Mouse (Mus musculus) liver, embryonic 13.5 days (tissue): ENCODE measurements at regions not wholly inside any gene's neighbourhood (a gene's known extent, or its start where the extent isn't known, plus 50 kb on each side); places are given as distances from the start of the nearest gene placed in this dataset.
"Not testable (repeated sequence)": the region's sequence is repeated elsewhere in the genome, so short reads cannot be mapped to it uniquely, and the experiment has no call there.

ENCODE experiments used
- ATAC-seq: fragments of 200-750 bp; cut with Nextera tagmentation; 2 replicates; pipeline ENCODE4 v1.8.0; 2017; ENCODE audit warnings: low read depth, mild to moderate bottlenecking, moderate number of reproducible peaks, moderate library complexity
- DNase-seq: peaks from one replicate; pipeline ENCODE4 v3.0.0; 2022
- H3K27ac ChIP-seq: fragments of 300-500 bp; sonication (generic); 2 replicates; pipeline ENCODE4 v1.5.1; 2015; ENCODE audit warnings: moderate library complexity, mild to moderate bottlenecking, inconsistent platforms
- H3K27me3 ChIP-seq: fragments of 300-500 bp; sonication (generic); 2 replicates; pipeline ENCODE4 v1.6.1; 2015; ENCODE audit warnings: mild to moderate bottlenecking, inconsistent platforms
- H3K36me3 ChIP-seq: fragments of 300-500 bp; sonication (generic); 2 replicates; pipeline ENCODE4 v1.6.1; 2015; ENCODE audit warnings: mild to moderate bottlenecking, inconsistent platforms
- H3K4me1 ChIP-seq: fragments of 300-500 bp; sonication (generic); replicated peaks from 2 replicates; pipeline ENCODE4 v1.6.1; 2015; ENCODE audit warnings: inconsistent platforms
- H3K4me2 ChIP-seq: fragments of 300-500 bp; sonication (generic); 2 replicates; pipeline ENCODE4 v1.6.1; 2015; ENCODE audit warnings: inconsistent platforms, mild to moderate bottlenecking, moderate library complexity
- H3K4me3 ChIP-seq: fragments of 300-500 bp; sonication (generic); replicated peaks from 2 replicates; pipeline ENCODE4 v1.5.1; 2015; ENCODE audit warnings: mild to moderate bottlenecking, inconsistent platforms
- H3K9ac ChIP-seq: fragments of 300-500 bp; sonication (generic); 2 replicates; pipeline ENCODE4 v1.6.1; 2015; ENCODE audit warnings: mild to moderate bottlenecking, inconsistent platforms
- H3K9me3 ChIP-seq: fragments of 300-500 bp; sonication (generic); replicated peaks from 2 replicates; pipeline ENCODE4 v1.6.1; 2016; ENCODE audit warnings: inconsistent platforms
- WGBS: fragments of 180-500 bp; shearing (Covaris S2); methylation state at CpG from one replicate; pipeline ENCODE4 v1.1.7; 2015; ENCODE audit not compliant: insufficient replicate concordance; 5-methylcytosine and 5-hydroxymethylcytosine counted together

DNA sequence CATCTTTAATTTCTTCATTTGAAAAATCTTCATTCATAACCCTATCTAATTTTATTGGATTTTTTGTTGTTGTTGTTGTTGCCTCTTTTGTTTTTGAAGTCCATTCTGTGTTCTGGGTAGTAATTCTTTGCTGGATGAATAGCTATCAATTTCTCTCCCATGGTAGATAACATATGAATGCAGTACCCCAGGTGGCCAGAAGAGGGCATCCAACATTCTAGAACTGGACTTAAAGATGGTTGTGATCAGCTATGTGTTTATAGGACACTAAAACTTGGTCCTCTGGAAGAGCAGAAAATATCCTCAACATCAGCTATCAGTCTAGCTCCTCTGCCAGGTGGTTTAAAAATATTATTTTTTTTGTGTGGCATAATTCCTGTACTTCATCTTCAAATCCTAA is 73.0 kb downstream of the Prl2c3 start:
- DNase-seq, ATAC-seq: not testable (repeated sequence)

DNA sequence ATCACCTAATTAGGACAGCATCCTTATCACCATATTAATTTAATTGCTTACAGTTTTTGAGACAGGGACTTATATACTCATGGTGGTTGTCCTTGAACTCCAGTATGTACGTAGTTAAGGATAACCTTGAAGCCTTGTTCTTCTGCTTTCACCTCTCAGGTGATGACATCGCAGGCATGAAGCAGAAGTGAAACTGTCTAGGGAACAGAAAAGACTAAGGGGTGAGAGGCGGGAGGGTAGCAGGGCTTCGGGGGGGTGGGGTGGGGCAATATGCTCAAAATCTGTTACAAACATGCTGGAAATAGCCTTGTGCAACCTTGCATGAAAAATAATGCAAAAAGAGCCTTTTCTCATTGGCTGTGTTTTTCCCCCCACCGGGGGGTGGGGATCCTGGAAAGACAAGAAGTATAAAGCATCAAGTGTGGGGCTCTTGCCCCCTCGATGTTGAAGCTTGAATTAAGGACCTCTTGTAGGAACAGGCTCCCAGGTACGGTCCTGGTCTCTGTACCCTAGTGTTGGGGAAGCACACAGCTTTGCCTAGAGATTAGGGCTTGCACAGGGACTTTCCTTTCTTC is 81.8 kb downstream of the Prl2c3 start:
- H3K9ac ChIP-seq, H3K4me3 ChIP-seq, H3K4me2 ChIP-seq, ATAC-seq, H3K36me3 ChIP-seq, H3K4me1 ChIP-seq, H3K27ac ChIP-seq, DNase-seq, H3K9me3 ChIP-seq, H3K27me3 ChIP-seq: not testable (repeated sequence)
- 62% methylated on average over 7 of the region's 7 CpGs for WGBS

More for the DNA sequence above, 73.0 kb downstream of the Prl2c3 start:
- not testable (repeated sequence) for H3K9me3 ChIP-seq, H3K36me3 ChIP-seq, H3K4me2 ChIP-seq, H3K4me1 ChIP-seq, H3K4me3 ChIP-seq, H3K9ac ChIP-seq, H3K27ac ChIP-seq, H3K27me3 ChIP-seq

DNA sequence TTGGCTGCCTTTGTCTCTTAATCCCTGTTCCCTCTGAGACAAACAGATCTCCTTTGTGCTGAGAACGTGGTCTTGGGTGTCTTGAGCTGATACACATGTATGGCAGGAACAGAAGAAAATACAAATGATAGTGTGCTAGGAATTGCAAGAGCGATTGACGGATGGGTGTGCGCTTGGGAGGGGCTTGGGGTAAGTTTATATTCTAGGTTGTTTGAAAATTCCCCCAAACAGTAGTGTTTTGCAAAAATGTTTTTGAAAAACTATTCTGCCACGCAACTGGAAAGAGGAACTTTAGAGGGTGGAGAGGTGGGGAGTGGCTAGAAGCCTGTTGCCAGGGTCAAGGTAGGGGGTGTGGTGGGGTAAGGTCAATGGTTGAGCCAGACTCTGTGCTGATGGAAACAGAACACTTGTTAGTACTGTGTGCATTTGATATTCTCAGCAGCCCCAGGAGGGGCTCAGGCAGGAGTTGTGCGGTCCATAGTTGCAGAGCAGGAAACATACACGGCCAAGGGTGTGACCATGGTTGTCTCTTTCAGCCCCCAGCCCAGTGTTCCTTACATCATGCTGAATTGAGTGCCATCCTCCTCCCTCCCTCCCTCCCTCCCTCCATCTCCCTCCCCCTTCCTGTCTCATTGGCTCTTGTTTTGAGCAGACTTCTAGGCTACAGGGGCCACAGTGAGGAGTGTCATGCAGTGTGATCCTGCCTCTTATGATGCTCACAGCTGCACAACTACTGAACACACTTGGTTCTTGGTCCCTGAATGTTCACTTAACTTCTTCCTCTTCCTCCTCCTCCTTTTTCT is 88.2 kb downstream of the Prl2c3 start:
- H3K4me2 ChIP-seq = no peak overlapping the region
- DNase-seq = no peak
- no peaks in the 10 kb centered on the region for H3K27me3 ChIP-seq
- no peak overlapping the region for H3K4me3 ChIP-seq
- no peaks in the 10 kb centered on the region for H3K36me3 ChIP-seq
- ATAC-seq = no peak
- WGBS = 60% methylated on average over 7 of the region's 7 CpGs
- H3K4me1 ChIP-seq = no peaks in the 10 kb centered on the region
- H3K9me3 ChIP-seq = no peaks in the 10 kb centered on the region
- H3K27ac ChIP-seq = no peak overlapping the region
- no peak overlapping the region for H3K9ac ChIP-seq

DNA sequence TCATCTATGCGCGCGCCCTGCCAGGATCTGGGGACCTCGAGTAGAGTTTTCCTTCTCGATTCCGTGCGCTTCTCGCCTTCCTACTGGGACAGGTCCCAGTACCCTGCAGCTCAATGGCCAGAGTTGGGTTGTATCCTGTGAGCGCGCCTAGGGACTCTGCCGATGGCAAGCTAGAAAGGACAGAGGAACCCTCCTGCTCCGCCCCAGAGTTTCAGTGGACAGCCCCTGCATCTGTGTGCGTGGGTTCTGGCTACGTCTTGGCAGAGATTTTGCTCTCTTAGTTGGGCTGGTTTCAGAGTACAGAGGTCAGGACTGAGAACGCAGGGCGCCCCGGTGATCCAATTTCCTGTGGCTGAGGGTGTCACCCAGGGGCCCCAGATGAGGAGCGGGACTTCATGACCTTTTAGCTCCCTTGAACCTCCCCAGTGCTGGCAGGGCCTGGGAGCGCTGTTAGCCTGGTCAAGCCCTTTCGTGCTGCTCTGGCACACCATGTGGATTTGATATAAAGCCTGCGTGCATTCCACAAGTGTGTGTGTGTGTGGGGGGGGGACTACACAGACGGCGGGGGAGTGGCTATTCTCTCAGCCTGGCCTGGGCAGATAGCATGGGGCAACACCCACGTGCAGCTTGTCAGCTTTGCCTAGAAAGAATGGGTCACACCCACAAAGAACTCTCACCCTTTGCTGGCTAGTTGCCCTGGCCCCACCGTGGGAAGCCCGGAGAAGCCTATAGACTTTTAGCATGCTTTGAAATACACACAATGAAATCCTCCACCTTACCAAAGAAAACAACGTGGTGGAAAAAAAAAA is 96.9 kb downstream of the Prl2c3 start:
- peak; percentile 29 for DNase-seq
- H3K9ac ChIP-seq, H3K27ac ChIP-seq, H3K27me3 ChIP-seq, H3K4me3 ChIP-seq, H3K4me1 ChIP-seq, H3K36me3 ChIP-seq, H3K9me3 ChIP-seq: not testable (repeated sequence)
- WGBS = 1% methylated on average over 17 of the region's 27 CpGs
- ATAC-seq = peak; percentile 90
- H3K4me2 ChIP-seq = peak overlapping the region; percentile 37

DNA sequence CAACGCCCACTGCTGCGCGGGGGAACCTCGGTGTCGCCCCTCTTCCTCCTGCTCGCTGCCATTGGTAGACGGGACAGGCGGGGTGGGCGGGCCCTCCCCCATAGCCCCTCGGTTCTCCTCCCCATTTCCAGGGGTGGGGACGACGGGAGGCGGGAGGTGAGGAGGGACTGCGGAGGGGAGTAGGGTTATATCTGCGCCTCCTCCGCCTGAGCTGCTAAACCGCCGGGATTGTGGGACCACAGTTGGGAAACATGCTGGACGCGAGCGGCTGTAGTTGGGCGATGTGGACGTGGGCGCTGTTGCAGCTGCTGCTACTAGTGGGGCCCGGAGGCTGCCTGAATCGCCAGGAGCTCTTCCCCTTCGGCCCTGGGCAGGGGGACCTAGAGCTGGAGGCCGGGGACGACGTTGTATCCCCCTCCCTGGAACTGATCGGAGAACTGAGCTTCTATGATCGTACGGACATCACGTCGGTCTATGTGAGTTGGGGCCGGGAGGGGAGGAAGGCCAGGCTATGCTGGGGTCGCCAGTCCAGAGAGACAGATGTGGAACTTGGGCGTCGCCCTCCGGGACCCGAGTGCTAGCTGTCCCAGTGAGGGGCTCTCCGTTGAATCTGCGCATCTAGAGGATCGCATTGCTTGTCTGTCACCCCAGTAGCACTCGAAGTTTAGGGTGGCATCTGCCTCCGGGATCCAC is 97.6 kb downstream of the Prl2c3 start:
- ATAC-seq = peak; percentile 11; the same call in 1 of the 2 replicates
- not testable (repeated sequence) for DNase-seq, H3K27me3 ChIP-seq, H3K9ac ChIP-seq, H3K9me3 ChIP-seq, H3K36me3 ChIP-seq, H3K4me1 ChIP-seq, H3K4me2 ChIP-seq, H3K27ac ChIP-seq, H3K4me3 ChIP-seq
- under 1% methylated on average over 30 of the region's 46 CpGs for WGBS

DNA sequence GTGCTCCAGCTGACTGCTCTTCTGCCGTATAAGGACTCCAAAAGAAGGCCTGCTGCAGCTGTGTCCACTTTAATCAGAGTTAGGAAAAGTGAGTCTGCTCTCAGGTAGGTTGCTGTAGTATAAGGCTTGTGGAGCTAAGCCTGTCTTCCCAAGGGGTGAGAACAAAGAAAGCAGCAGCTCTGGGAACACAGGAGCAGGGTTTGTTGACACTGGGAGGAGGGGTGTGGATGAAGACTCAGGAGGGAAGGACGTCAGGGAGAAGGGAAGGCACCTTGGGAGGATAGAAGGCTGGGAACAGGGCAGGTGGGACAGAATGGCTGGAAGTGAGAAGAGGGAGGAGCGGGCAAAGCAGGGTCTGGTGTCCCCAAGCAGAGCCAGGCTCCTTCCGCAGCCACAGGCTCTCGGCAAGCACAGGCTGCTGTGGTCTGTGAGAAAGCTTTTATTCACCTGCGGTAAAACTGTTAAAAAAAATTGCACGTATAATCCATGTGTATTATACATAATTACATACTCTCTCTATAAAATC is 106.2 kb downstream of the Prl2c3 start:
- not testable (repeated sequence) for H3K9ac ChIP-seq, H3K4me3 ChIP-seq, H3K27me3 ChIP-seq, H3K4me2 ChIP-seq, H3K9me3 ChIP-seq, H3K36me3 ChIP-seq, ATAC-seq, H3K27ac ChIP-seq, H3K4me1 ChIP-seq, DNase-seq
- 55% methylated on average over 5 of the region's 7 CpGs for WGBS

DNA sequence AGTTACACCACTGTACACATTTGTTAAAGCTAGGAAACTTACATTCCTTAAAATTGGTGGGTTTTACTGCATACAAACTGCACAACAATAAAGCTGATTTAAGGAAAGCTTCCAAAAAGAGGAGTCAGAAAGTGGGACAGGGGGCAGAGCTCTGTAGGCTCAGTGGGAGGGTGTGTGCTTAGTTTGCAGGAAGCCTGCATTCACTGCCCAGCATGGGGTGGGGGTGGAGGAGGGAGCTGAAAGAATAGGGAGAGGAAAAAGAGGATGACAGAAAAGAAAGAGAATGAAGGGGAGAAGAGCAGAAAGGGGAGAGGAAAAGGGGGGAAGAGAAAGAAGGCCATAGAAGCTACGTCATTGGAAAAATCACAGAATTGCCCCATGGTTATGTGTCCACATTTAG is 111.1 kb downstream of the Prl2c3 start:
- not testable (repeated sequence) for H3K9ac ChIP-seq, H3K27ac ChIP-seq, H3K4me3 ChIP-seq, H3K4me2 ChIP-seq, H3K9me3 ChIP-seq, ATAC-seq, H3K4me1 ChIP-seq, DNase-seq, H3K27me3 ChIP-seq, H3K36me3 ChIP-seq
- WGBS = no CpG with 5 or more reads among the region's 1 CpGs

DNA sequence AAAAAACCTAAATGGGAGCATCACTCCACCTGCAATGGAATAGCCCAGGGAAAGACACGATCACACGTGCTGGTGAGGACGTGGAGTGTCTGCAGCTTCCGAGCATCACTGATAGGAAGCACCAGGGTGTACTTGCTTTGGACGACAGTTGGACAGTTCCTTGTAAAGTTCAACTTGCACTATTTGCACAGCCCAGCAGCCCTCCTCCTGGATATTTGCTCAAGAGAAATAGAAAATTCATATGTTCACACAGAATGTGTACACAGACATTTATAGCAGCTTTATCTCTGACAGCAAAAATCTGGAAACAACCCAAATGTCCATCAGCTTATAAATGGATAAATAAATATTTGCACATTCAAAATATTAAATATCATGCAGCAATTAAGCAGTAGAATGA is 111.7 kb downstream of the Prl2c3 start:
- ATAC-seq, H3K9ac ChIP-seq, H3K4me2 ChIP-seq, H3K36me3 ChIP-seq, H3K27me3 ChIP-seq, H3K27ac ChIP-seq, H3K4me3 ChIP-seq, H3K9me3 ChIP-seq, H3K4me1 ChIP-seq, DNase-seq: not testable (repeated sequence)
- WGBS = 61% methylated on average over 2 of the region's 5 CpGs

DNA sequence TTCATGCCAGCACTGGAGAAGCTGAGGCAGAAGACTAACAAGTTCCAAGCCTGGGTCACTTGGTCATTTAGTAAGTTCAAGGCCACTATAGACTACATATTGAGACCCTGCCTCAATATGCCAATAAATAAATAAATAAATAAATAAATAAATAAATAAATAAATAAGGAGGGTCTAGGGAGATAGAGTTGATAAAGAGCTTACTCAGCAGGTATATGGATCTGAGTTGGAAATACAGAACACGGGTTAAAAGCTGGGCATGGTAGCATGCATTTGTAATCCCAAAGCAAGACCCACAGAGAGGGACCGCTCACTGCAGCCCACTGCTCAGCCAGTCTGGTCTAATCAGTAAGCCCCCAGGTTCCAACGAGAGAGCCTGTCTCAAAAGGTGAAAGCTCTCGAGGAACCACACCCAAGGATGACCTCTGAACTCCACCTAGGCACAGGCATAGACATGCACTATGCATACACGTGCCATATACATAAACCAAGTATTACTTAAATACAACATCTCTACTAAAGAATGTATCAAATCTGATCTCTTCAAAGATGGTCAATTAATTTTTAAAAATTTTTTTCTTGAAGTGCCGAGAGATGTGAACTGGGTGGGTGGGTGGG is 115.4 kb downstream of the Ero1lb start:
- 61% methylated on average over 5 of the region's 6 CpGs for WGBS
- not testable (repeated sequence) for H3K9me3 ChIP-seq, H3K4me1 ChIP-seq, H3K36me3 ChIP-seq, H3K9ac ChIP-seq, DNase-seq, H3K4me3 ChIP-seq, ATAC-seq, H3K4me2 ChIP-seq, H3K27me3 ChIP-seq, H3K27ac ChIP-seq

DNA sequence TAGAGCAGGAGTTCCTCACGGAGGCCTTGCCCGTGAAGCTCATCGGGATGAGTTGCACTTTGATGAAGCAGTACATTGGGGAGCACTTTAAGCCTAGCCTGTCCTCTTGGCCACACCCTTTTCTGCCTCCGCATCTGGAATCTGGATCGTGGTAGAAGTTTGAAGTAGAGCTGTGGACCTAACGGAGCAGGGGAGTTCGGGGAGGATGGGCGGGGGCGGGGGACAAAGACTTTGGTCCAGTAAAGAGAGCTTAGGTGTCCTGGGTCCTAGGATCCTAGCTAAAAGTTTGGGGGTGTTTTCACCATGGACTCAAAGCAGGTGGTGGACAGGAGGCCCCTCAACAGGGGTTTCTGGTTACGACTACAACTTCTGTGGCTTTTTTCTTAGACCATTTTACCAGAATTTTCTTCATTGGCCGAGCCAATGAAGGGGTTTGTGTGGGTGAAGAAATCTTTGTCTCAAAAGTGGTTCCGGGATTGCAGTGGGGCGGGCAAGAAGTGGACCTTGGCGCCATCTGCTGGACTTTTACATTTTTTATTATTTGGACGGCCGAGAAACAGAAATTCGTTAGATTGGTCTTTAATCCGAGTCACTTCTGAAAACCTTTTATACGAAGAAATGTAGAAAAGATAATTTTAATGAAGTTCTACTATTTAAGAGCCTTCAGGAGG is 114.7 kb downstream of the Ero1lb start:
- not testable (repeated sequence) for H3K36me3 ChIP-seq, H3K27me3 ChIP-seq, ATAC-seq, H3K9ac ChIP-seq, H3K27ac ChIP-seq, H3K9me3 ChIP-seq, H3K4me1 ChIP-seq
- peak overlapping the region; percentile 16 for H3K4me3 ChIP-seq
- DNase-seq = peak; percentile 8
- H3K4me2 ChIP-seq = peak overlapping the region; percentile 33
- 11% methylated on average over 19 of the region's 19 CpGs for WGBS
